Mouse (Mus musculus): ENCODE data around the gene Tmem265.

Gene Tmem265

GRCm38 (mm10) chr7:127561340-127561858, at the start of gene Tmem265:
TSS of gene Tmem265 (plus strand) at chr7:127561390.
- no peak for DNase-seq (ENCODE audit: low spot score in 2 of 2)

- DNase-seq (ENCODE audit: low spot score in 2 of 2): peak; percentile 93 to 96
Observed at GRCm38 (mm10) chr7:127511808-127512230, 49.4 kb upstream of the Tmem265 start, which contains the start of gene Srcap. TSS of gene Srcap (plus strand) at chr7:127511983.

GRCm38 (mm10) chr7:127512231-127513015, 48.8 kb upstream of the Tmem265 start:
- peak; percentile 84 to 88 for DNase-seq (ENCODE audit: low spot score in 2 of 2)

- DNase-seq (ENCODE audit: low spot score in 2 of 2): peak in 1 of 2 experiments; percentile 15
Observed at GRCm38 (mm10) chr7:127513016-127513390, 48.2 kb upstream of the Tmem265 start.

GRCm38 (mm10) chr7:127513781-127514180, 47.4 kb upstream of the Tmem265 start:
- DNase-seq (ENCODE audit: low spot score in 2 of 2): no peak

- no peak for DNase-seq (ENCODE audit: low spot score in 2 of 2)
Observed at GRCm38 (mm10) chr7:127515846-127516245, 45.3 kb upstream of the Tmem265 start.

GRCm38 (mm10) chr7:127516344-127516743, 44.8 kb upstream of the Tmem265 start:
- no peak for DNase-seq (ENCODE audit: low spot score in 2 of 2)

- DNase-seq (ENCODE audit: low spot score in 2 of 2): no peak
Observed at GRCm38 (mm10) chr7:127519284-127519683, 41.9 kb upstream of the Tmem265 start, which contains the start of gene Gm42715. TSS of gene Gm42715 (plus strand) at chr7:127519584.

GRCm38 (mm10) chr7:127541671-127542070, 19.5 kb upstream of the Tmem265 start:
- no peak for DNase-seq (ENCODE audit: low spot score in 2 of 2)

GRCm38 (mm10) chr7:127549116-127549835, 11.9 kb upstream of the Tmem265 start:
- no peak for DNase-seq (ENCODE audit: low spot score in 2 of 2)

GRCm38 (mm10) chr7:127551558-127551957, 9.6 kb upstream of the Tmem265 start:
- DNase-seq (ENCODE audit: low spot score in 2 of 2): no peak

GRCm38 (mm10) chr7:127560580-127560979, 610 bp upstream of the Tmem265 start:
- no peak for DNase-seq (ENCODE audit: low spot score in 2 of 2)

- no peak for DNase-seq (ENCODE audit: low spot score in 2 of 2)
Observed at GRCm38 (mm10) chr7:127564381-127565150, 3.4 kb downstream of the Tmem265 start.

- peak; percentile 97 for DNase-seq (ENCODE audit: low spot score in 2 of 2)
Observed at GRCm38 (mm10) chr7:127572895-127573471, 11.8 kb downstream of the Tmem265 start, which contains the start of gene Phkg2. TSS of gene Phkg2 (plus strand) at chr7:127573340.

GRCm38 (mm10) chr7:127573503-127574008, 12.4 kb downstream of the Tmem265 start:
- DNase-seq (ENCODE audit: low spot score in 2 of 2): no peak

GRCm38 (mm10) chr7:127574115-127574514, 12.9 kb downstream of the Tmem265 start:
- no peak for DNase-seq (ENCODE audit: low spot score in 2 of 2)

- DNase-seq (ENCODE audit: low spot score in 2 of 2): no peak
Observed at GRCm38 (mm10) chr7:127583260-127583659, 22.1 kb downstream of the Tmem265 start.

- DNase-seq (ENCODE audit: low spot score in 2 of 2): no peak
Observed at GRCm38 (mm10) chr7:127585031-127585430, 23.8 kb downstream of the Tmem265 start.

GRCm38 (mm10) chr7:127586149-127586548, 25.0 kb downstream of the Tmem265 start:
- DNase-seq (ENCODE audit: low spot score in 2 of 2): no peak

GRCm38 (mm10) chr7:127587196-127587595, 26.0 kb downstream of the Tmem265 start:
- no peak for DNase-seq (ENCODE audit: low spot score in 2 of 2)
